Comparison of ENCODE assay signal across 9 mouse cellular contexts in the genomic region with DNA sequence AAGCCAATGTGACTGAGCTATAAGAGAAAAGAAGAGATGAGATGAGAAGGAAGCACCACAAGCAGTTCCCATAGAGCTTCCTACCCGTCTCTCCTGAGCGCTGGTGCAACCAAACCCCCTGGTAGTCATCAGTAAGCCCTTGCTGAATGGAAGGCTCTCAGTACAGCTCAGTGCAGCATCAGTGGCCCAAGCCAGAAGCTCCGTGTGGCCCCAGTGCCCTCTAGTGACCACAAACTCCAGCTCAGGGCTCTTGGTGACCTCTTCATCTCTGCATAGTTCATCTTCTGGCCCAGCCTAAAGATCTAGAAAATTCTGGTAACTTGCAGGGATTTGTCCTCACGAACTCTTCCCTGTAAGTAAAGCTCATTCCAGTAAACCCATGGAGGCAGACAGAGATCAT.
DNase-seq lines count a peak whose midpoint lies in the region; ATAC-seq and TF ChIP-seq lines count a peak whose summit lies in the region.
"Had no signal": no experiment of that assay in that cellular context is flagged by ENCODE, and none has a peak within 500 bp of the region (broad histone marks: within the 10 kb centered on the region; RNA-seq: fewer than 3 reads in every experiment).

No protein-coding gene starts in this region.

- no peaks in the 10 kb centered on the region for H3K27me3 ChIP-seq in midbrain, embryonic 14.5 days (ENCODE audit: control insufficient read depth, insufficient read depth, low read length)
- H3K27me3 ChIP-seq in midbrain, embryonic 16.5 days (ENCODE audit: control insufficient read depth, insufficient read depth, low read depth, low read length) = no peaks in the 10 kb centered on the region
- no peaks in the 10 kb centered on the region for H3K27me3 ChIP-seq in Patski
- no peaks in the 10 kb centered on the region for H3K27me3 ChIP-seq in cerebellum, adult 2 months (ENCODE audit: control insufficient read depth, insufficient read depth, low read length)
- H3K27me3 ChIP-seq: embryonic facial prominence, embryonic 12.5 days had no signal

- POLR2A ChIA-PET in Patski (lab: Charles Lee) = interaction anchor here (1.1 to 1.5 kb wide), 2 partner anchors 130 to 370 kb away, joined by 3 to 7 read pairs; no protein-coding TSS in a partner anchor

- 45% methylated on average over 4 of the region's 4 CpGs for WGBS in midbrain, embryonic 14.5 days
- 39% methylated on average over 4 of the region's 4 CpGs for WGBS in midbrain, embryonic 16.5 days
- WGBS in cerebellum, adult 2 months = 26% methylated on average over 4 of the region's 4 CpGs

- no peak overlapping the region for H3K9ac ChIP-seq in midbrain, embryonic 14.5 days (replicated peaks; ENCODE audit: low read length)
- no peak overlapping the region for H3K9ac ChIP-seq in midbrain, embryonic 16.5 days (ENCODE audit: low read depth, low read length)
- H3K9ac ChIP-seq: embryonic facial prominence, embryonic 12.5 days had no signal

- no peak overlapping the region for H3K4me3 ChIP-seq in midbrain, embryonic 14.5 days (replicated peaks; ENCODE audit: low read depth, low read length)
- no peak overlapping the region for H3K4me3 ChIP-seq in midbrain, embryonic 16.5 days (ENCODE audit: low read depth, low read length)
- H3K4me3 ChIP-seq in cerebellum, adult 2 months (replicated peaks; ENCODE audit: insufficient read depth, low read depth, low read length) = no peak overlapping the region
- H3K4me3 ChIP-seq: embryonic facial prominence, embryonic 12.5 days had no signal

- intact Hi-C loops in heart, postnatal 14 days (cut with DNase I) = loop anchor here (1.0 to 5.0 kb wide), 3 partner anchors 130 to 382 kb away; no protein-coding TSS in a partner anchor
- intact Hi-C loops in left cerebral cortex, postnatal 25 days (cut with DNase I) = loop anchor here (2.0 to 5.0 kb wide), 2 partner anchors 126 to 202 kb away; partner anchors contain the start of gene Chn2

- CTCF ChIA-PET in Patski (lab: Charles Lee) = interaction anchor here (0.8 to 2.5 kb wide), 19 partner anchors 14 to 370 kb away, joined by 3 to 30 read pairs (median 4); partner anchors contain the start of gene Chn2

- no peak overlapping the region for H3K4me2 ChIP-seq in midbrain, embryonic 14.5 days (ENCODE audit: low read length)
- H3K4me2 ChIP-seq in midbrain, embryonic 16.5 days (ENCODE audit: low read length) = no peak overlapping the region
- H3K4me2 ChIP-seq: embryonic facial prominence, embryonic 12.5 days had no signal

- TF ChIP-seq POLR2A in cerebellum, adult 2 months (IDR thresholded peaks at IDR 0.05; ENCODE audit: borderline replicate concordance, insufficient read depth, low read length) = no peak

- H3K9me3 ChIP-seq in midbrain, embryonic 14.5 days (ENCODE audit: control insufficient read depth, low read length) = no peaks in the 10 kb centered on the region
- no peaks in the 10 kb centered on the region for H3K9me3 ChIP-seq in midbrain, embryonic 16.5 days (replicated peaks; ENCODE audit: control insufficient read depth, low read length, poor library complexity, severe bottlenecking)
- H3K9me3 ChIP-seq: embryonic facial prominence, embryonic 12.5 days had no signal

- in situ Hi-C loops in Patski (cut with MboI; ENCODE audit: low pct_unique_long_range_greater_than_20kb) = loop anchor here (5.0 to 10.0 kb wide), 3 partner anchors 127 to 370 kb away; partner anchors contain the start of gene Chn2

- H3K27ac ChIP-seq in midbrain, embryonic 14.5 days (replicated peaks; ENCODE audit: low read depth, low read length) = no peak overlapping the region
- no peak overlapping the region for H3K27ac ChIP-seq in midbrain, embryonic 16.5 days (ENCODE audit: low read length)
- H3K27ac ChIP-seq in cerebellum, adult 2 months (ENCODE audit: insufficient read depth, low read length) = peak overlapping the region; percentile 20; the same call in 1 of the 2 replicates
- H3K27ac ChIP-seq: embryonic facial prominence, embryonic 12.5 days had no signal

- no peaks in the 10 kb centered on the region for H3K36me3 ChIP-seq in midbrain, embryonic 14.5 days (ENCODE audit: control insufficient read depth, insufficient read depth, low read length)
- H3K36me3 ChIP-seq in midbrain, embryonic 16.5 days (ENCODE audit: control insufficient read depth, insufficient read depth, low read length) = no peaks in the 10 kb centered on the region
- H3K36me3 ChIP-seq: embryonic facial prominence, embryonic 12.5 days had no signal

- no peaks in the 10 kb centered on the region for H3K4me1 ChIP-seq in midbrain, embryonic 14.5 days (ENCODE audit: control insufficient read depth, insufficient read depth, low read length)
- H3K4me1 ChIP-seq in midbrain, embryonic 16.5 days (ENCODE audit: control insufficient read depth, insufficient read depth, low read length) = no peaks in the 10 kb centered on the region; the same call in 1 of the 2 replicates
- peaks cover 61% of the 10 kb centered on the region for H3K4me1 ChIP-seq in cerebellum, adult 2 months (ENCODE audit: control insufficient read depth, insufficient read depth, low read length)
- H3K4me1 ChIP-seq: embryonic facial prominence, embryonic 12.5 days had no signal

- no peak for ATAC-seq in midbrain, embryonic 14.5 days (ENCODE audit: low FRiP score, low TSS enrichment)
- no peak for ATAC-seq in midbrain, embryonic 16.5 days
- no peak for ATAC-seq in Patski
- no peak for ATAC-seq in megakaryocyte-erythroid progenitor cell, adult 5-6 weeks (replicated peaks; ENCODE audit: low FRiP score, low TSS enrichment, poor library complexity, severe bottlenecking)

- peak; percentile 88 for TF ChIP-seq CTCF in Patski (IDR thresholded peaks at IDR 0.05)
- peak; percentile 79 for TF ChIP-seq CTCF in cerebellum, adult 2 months (IDR thresholded peaks at IDR 0.05; ENCODE audit: borderline replicate concordance, insufficient read depth, low read depth, low read length)

- peak; percentile 52 for DNase-seq in midbrain, embryonic 14.5 days
- no peak for DNase-seq in Patski (ENCODE audit: low read depth, low spot score)
- peak; percentile 72 to 75 for DNase-seq in cerebellum, adult 2 months
- DNase-seq in heart, postnatal 14 days = peak; percentile 67 to 72
- peak; percentile 32 to 56 for DNase-seq in left cerebral cortex, postnatal 25 days (ENCODE audit: low spot score in 2 of 2)
- DNase-seq in ovary, postnatal 14 days (ENCODE audit: low spot score) = peak; percentile 25
